Mouse (Mus musculus): ENCODE measurements around the gene Ache.

Gene Ache

DNA sequence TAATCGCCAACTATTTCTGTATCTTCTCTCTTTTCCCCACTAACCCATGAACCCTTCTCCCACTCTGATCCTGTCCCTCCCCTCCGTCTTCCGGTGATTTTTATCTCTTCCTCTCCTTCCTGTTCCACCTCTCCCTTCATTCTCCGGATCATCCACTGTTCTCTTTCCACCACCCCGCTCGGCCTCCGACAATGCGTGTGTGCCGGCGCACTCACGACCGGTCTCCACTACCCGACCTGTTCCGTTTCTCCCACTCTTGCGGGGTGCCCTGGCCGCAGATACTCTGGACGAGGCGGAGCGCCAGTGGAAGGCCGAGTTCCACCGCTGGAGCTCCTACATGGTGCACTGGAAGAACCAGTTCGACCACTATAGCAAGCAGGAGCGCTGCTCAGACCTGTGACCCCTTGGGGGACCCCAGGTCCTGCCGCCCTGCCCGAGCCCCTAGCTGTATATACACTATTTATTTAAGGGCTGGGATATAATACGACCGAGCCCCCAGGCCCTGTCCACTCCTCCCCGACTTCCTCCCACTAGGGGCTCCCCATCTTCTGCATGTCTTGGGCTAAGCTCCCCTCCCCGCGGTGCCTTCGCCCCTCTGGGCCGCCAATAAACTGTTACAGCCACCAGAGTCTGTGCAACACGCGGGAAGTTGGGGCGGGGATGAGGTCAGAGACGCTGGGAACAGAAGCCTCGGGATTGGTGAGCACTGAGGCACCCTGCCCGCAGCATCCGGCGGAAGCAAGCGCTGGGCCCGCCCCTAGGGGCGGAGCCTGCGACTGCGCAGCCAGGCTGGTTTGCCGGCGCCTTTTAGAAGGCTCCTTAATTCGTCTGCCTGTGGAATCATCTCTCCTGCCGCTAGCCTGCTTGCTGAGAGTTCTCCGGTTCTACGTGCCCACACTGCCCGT is 6.8 kb downstream of the Ache start, which contains the start of gene Ufsp1:
Gene Ufsp1, plus strand, starts transcription at position 791 of the 905 bp plus-strand sequence.
- in situ Hi-C loops (cut with MboI; ENCODE audit: unreplicated experiment in 2 of 2): loop anchor here (5.0 kb wide), 3 partner anchors 38 to 88 kb away; partner anchors contain the start of gene Slc12a9 (in 1 of the 2)

DNA sequence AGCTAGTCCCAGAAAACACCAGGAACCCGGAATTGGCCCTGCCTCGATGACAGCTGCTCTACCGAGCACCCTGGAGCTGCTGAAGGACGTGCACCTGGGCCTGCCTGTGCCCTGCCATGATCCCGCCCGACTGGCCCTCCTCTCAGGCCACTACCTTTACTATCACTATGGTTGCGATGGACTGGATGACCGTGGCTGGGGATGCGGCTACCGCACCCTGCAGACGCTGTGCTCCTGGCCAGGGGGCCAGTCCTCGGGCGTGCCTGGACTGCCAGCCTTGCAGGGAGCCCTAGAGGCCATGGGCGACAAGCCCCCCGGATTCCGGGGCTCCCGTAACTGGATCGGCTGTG is 7.4 kb downstream of the Ache start:
- in situ Hi-C loops (cut with MboI; ENCODE audit: unreplicated experiment in 2 of 2): loop anchor here (5.0 kb wide), 3 partner anchors 38 to 88 kb away; partner anchors contain the start of gene Slc12a9 (in 1 of the 2)

- in situ Hi-C loops (cut with MboI; ENCODE audit: unreplicated experiment in 2 of 2): no loop called here
Observed at GRCm38 (mm10) chr5:137295296-137295695, 8.0 kb downstream of the Ache start.

DNA sequence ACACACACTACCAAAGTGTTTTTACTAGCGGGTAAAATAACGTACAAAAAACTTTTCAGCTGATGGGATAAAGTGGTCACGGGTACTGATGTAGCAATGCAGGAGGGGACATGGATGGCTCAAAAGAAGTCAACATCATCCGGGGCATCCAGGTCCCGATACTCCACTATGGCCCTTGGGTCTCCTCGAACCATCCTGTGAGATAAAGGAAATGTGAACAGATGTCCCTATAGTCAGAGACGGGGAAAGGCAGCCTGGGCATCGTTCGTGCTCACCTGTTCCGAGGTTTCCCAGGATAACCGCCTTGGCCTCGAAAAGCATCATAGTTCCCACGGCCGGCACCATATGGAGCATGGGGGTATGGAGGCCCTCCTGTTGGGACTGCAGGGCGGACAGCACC is 8.4 kb downstream of the Ache start:
- in situ Hi-C loops (cut with MboI; ENCODE audit: unreplicated experiment in 2 of 2): no loop called here

DNA sequence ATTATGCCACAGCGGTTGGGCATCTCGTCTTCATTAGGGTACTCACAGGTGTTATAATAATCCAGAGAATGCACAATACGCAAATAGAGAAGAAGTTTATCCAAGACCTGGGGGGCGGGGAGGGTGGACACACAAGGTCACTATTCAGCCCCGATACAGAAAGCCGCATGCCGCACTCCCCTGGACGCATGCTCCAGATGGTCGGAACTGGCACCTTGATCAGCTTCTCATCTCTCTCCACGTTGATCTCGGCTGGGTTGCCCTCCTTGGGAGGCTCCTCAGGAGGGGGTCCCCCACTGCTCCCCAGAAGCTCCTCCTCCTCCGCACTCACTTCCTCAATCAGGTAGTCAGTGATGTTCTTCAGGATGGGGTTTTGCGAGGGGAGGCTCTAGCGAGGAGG is 9.8 kb downstream of the Ache start:
- in situ Hi-C loops (cut with MboI; ENCODE audit: unreplicated experiment in 2 of 2): no loop called here

- in situ Hi-C loops (cut with MboI; ENCODE audit: unreplicated experiment in 2 of 2): no loop called here
Observed at GRCm38 (mm10) chr5:137299240-137299639, 11.9 kb downstream of the Ache start.

DNA sequence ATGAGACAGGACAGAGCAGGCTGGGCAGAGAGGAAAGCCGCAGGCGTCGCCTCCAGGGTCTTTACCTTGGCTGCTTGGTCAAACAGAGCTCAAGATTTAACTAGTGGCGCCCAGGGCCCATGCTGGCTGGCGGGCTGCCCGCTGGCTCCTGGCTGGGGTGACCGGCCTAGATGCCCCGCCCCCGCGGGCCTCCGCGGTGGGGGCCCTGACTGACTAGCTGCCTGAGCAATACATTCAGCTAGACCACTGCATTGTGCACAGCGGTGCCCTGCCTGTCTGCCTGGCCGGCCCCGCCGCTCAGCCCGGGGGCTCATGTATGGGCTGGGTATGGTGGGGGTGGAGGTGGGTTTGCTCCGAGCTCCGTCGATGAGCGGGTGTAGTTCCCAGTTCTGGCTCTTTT is 13.9 kb downstream of the Ache start:
- in situ Hi-C loops (cut with MboI; ENCODE audit: unreplicated experiment in 2 of 2): no loop called here

GRCm38 (mm10) chr5:137303609-137304008 is 16.3 kb downstream of the Ache start:
- in situ Hi-C loops (cut with MboI; ENCODE audit: unreplicated experiment in 2 of 2): no loop called here

DNA sequence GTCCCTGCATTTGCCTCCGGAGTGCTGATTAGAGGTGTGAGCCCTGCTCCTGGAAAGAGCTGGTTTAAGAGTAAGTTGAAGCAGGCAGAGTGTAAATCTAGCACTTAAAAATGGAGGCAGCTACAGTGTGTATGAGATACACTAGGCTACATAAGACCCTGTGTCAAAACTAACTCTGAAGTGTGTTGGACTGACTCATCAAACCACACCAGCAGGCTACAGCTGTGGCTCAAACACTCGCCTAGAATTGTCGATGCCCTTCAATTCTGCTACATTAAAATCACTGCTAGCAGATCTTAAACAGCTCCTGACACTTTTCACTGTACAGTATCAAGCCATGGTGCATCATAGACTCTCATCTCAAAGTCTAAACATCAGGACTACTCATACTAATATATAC is 16.8 kb downstream of the Ache start:
- in situ Hi-C loops (cut with MboI; ENCODE audit: unreplicated experiment in 2 of 2): no loop called here

DNA sequence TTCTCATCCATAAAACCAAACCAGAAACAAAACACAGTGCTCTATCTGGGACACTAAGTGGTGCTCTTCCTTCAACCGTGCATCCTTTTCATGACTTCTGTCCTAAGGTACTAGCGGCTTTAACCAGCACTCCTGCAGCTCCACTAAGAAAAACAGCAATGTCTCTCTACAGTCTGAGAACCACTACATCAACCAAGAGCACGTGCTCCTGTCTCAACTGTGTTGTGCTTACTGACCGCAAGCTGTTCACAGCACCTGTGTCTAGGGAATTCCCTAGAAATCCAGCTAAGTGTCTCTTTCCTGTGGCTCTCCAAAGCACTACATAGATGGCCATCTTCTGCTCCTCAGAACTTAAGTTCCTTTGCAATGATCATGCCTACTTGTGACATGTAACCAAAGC is 17.5 kb downstream of the Ache start:
- in situ Hi-C loops (cut with MboI; ENCODE audit: unreplicated experiment in 2 of 2): no loop called here

- in situ Hi-C loops (cut with MboI; ENCODE audit: unreplicated experiment in 2 of 2): no loop called here
Observed at GRCm38 (mm10) chr5:137305822-137306221, 18.5 kb downstream of the Ache start.

GRCm38 (mm10) chr5:137306439-137307005 is 19.2 kb downstream of the Ache start:
- in situ Hi-C loops (cut with MboI; ENCODE audit: unreplicated experiment in 2 of 2): no loop called here

DNA sequence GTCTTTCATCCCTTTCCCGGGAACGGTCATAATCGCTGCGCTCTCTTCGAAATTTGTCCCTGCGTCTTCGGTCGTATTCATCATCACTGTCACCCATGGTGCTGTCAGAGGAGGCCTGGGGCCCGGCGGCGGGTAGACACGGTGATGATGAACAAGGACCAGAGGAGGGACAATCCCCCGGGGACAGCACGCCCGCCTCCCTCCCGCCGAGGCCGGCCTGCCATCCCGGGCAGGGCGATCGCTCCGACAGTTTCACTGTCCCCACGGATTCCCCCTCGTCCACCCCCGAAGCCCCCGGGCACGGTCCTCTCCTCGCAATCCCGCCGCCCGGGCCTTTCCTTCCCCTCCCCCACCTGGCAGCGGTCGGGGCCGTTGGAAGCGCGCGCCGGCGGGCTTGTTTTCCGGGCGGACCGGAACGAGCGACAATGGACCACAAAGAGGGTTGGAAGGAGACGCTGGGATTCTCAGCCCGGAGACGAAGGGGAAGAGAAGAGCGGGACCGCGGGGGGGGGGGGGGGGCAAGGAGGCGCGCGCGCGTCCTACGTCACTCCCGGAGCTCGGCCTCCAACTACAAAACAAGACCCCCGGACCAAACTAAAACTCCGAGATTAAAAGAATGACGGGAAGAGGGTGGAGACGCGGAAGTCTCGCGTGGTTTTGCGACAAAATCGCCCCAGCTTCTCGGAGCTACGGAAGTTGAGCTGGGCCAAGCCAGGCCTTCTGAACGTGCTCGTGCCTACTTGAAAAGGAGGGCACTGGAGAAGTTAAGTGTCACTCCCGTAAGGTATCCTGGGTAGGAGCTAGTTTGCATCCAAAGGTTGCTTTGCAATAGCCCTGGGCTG is 20.0 kb downstream of the Ache start, which contains the start of gene Srrt:
Gene Srrt, minus strand, starts transcription at position 604 of the 842 bp plus-strand sequence.
- in situ Hi-C loops (cut with MboI; ENCODE audit: unreplicated experiment in 2 of 2): no loop called here

GRCm38 (mm10) chr5:137308356-137308755 is 21.0 kb downstream of the Ache start:
- in situ Hi-C loops (cut with MboI; ENCODE audit: unreplicated experiment in 2 of 2): no loop called here

GRCm38 (mm10) chr5:137313466-137314192 is 26.3 kb downstream of the Ache start:
- in situ Hi-C loops (cut with MboI; ENCODE audit: unreplicated experiment in 2 of 2): loop anchor here in 1 of 2 experiments (10.0 kb wide), 1 partner anchor 471 kb away; the partner anchor contains the start of genes Mepce and Zcwpw1

DNA sequence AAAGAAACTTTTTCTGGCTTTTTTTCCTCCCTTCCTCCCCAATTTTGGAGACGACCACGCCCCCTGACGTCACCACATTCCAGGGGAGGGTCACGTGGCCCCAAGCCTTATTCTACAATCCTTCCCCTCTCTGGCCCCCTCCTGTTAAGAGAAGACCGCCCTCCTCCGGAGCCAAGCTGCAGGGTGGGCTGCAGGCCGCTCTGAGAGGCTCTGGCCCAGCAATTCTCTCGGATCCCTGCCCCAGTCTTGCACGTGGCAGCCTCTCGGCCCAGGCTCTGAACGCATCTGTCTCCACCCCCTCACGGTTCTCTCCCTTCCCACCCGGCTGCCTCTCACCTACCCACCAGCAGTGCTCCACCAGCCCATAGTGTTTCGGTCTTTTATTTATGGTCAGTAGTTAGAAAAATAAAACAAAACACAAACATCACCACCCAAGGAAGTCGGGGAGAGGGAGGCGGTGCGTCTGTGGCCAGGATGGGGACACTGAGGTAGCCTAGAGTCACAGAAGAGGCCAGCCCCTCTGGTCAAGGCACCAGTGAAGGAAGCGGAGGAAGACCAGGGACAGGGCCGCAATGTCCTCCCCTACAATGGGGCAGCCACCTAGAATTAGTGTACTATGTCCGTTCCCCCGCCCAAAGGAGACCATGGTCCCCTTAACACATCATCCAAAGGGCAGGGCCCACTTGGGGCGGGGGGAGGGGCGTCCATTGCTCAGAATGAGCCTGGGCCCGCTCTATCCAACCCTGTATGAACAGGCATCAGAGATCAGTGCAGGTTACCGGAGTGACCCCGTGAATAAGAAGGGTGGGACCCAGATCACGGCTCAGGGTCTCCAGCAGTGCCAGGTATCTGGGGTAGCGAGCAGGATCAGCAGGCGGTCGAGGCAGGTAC is 27.1 kb downstream of the Ache start, which contains the start of gene Trip6:
Gene Trip6, minus strand, starts transcription at position 212 of the 891 bp plus-strand sequence.
- in situ Hi-C loops (cut with MboI; ENCODE audit: unreplicated experiment in 2 of 2): loop anchor here in 1 of 2 experiments (10.0 kb wide), 1 partner anchor 470 kb away; the partner anchor contains the start of genes Mepce and Zcwpw1

GRCm38 (mm10) chr5:137315084-137315903 is 28.0 kb downstream of the Ache start:
- in situ Hi-C loops (cut with MboI; ENCODE audit: unreplicated experiment in 2 of 2): loop anchor here in 1 of 2 experiments (10.0 kb wide), 1 partner anchor 470 kb away; the partner anchor contains the start of genes Mepce and Zcwpw1

DNA sequence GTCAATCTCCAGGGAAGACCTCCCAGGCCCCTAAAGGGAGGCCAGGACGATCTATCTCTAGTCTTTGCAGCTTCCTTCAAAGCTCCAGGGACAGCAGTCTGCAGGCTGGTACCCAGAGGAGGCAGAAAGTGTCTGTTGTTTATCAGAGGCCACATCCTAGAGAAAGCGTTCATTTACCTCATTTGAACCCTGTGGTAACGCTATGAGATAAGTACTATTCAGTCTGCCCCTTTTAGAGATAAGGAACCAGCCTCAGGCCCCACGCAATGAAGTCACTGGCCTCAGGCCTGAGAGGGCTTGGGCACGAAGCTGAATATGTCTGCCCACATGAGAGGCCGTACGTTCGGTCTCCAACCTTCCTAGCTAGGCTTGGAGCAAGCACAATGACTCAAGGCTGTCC is 30.0 kb downstream of the Ache start:
- in situ Hi-C loops (cut with MboI; ENCODE audit: unreplicated experiment in 2 of 2): loop anchor here in 1 of 2 experiments (10.0 kb wide), 1 partner anchor 467 kb away; the partner anchor contains the start of genes Mepce and Zcwpw1
